Mouse (Mus musculus): ENCODE measurements around the gene Homer1.

Gene Homer1

DNA sequence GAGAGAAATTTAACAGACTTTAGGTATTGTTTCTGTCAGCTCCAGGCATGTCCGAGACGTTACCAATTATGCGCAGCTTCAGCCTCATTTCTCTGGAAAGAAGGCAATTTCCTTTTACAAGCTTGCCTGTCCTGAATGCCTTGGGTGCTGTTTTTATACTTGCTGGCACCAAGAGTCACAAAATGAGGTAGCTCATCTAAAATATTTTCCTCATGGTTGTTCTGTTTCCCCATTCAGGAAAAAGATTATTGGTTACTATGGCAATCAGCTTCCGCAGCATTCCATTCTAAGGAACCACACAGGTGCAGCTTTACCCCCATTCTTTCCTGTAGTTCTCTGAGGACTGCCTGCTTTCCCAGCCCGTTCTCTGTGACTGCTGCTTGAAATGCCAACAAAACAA lies at the start of gene Homer1:
Gene Homer1 (plus strand): TSS at position 320 of the 400 bp plus-strand sequence.
- DNase-seq: no peak

DNA sequence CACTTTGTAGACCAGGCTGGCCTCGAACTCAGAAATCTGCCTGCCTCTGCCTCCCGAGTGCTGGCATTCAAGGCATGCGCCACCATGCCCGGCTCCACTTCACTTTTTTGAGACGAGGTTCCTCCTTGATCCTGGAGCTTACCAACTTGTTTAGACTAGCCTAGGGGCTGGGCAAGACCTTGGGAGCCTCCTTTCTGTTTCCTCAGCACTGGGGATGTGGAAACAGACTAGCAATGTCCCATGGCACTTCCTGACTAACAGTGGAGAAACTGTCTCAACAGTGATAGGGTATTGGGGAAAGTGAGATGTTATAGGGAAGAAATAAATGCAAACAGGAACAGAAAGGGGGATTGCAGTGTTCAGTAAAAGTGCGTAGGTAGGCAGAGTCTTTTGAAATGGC lies 47.7 kb upstream of the Homer1 start:
- DNase-seq: no peak

DNA sequence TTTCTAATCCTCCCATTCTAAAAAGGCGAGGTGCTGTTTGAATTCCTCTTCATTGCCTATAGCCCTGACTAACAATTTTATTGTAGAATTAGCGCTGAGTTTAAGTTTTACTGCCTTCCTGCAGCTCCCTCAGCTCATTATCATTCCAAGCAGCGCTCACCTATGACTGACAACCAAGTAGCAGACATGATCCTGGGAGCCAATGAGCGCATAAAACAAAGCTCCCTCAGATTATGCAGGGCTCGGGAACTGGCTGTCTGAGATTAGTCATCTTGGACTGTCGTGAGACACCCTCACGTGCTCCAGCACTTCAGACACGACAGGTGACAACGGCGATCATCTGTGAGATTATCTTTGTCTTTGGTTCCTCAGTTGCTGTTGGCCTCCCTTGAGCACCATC lies 47.3 kb upstream of the Homer1 start:
- DNase-seq: no peak

DNA sequence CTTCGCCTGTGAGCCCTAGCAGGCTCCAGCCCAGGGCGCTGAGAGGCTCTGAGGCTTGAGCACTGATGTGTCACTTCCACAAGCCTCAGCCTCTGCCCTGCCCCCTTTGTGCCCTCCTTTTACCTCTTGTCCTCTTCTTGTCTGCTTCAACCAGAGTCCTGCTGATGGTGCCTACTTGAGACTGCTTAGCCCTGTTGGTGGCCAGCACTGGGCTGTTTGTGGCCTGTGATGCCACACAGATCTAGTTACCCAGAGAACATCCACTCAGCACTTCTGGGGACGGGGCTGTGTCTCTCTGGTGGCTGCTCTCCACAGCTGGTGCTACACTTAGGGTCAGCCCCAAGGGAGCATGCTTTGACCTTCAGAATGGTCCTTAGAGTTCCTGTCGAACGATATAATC lies 46.5 kb upstream of the Homer1 start:
- DNase-seq: no peak

DNA sequence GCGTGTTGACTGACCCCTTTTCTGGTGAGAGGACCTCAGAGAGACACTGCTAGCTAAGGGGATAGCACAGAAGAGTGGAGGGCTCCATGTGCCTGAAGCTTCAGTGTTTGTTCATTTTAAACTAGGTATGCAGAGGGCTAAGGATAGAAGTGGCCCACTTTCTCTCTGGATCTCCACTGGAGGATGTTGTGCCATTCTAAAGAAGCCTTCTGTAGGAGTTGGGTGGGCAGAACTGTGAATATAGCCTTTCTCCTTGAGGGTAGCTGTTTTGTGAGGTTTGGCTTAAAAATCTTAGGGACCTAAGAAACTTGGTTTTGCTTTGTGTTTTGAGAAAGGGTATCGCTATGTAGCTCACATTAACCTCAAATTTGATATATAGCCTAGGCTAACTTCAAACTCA lies 32.3 kb upstream of the Homer1 start:
- no peak for DNase-seq

DNA sequence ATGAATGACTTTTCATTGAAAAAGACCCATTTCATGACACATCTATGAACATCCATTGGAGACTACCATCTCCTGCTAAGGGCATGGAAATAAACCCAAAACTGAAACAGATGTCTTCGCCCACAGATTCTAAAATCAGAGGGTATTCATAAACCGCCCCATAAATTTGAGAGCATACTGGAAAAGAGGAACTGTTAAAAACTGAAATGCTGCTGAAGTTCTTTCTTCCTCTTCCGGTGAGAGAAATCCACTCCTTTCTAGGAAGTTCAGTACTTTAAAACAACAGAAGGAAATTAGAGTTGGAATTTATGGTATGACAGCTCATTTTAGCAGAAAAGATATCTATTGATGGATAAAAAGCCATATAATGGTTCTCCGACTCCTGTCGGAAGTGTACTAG lies 1.1 kb downstream of the Homer1 start:
- no peak for DNase-seq

DNA sequence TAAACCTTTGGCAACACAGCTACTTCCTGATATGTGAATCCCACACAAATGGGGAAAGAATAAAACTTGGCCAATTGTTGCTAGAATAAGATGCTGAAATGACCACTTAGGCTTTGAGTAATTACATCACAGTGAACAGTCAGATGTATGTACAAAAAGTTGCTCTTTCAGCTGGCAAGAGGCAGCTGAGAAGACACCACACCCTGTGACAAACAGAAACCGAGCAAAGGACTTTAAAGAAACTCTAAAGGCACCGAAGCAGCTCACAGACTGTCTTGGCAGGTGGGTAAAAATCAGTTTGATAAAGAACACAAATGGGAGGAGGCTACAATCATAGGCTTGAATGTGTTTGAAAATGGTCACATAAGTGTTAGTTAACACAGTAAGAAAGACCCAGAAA lies 1.6 kb downstream of the Homer1 start:
- DNase-seq: no peak

DNA sequence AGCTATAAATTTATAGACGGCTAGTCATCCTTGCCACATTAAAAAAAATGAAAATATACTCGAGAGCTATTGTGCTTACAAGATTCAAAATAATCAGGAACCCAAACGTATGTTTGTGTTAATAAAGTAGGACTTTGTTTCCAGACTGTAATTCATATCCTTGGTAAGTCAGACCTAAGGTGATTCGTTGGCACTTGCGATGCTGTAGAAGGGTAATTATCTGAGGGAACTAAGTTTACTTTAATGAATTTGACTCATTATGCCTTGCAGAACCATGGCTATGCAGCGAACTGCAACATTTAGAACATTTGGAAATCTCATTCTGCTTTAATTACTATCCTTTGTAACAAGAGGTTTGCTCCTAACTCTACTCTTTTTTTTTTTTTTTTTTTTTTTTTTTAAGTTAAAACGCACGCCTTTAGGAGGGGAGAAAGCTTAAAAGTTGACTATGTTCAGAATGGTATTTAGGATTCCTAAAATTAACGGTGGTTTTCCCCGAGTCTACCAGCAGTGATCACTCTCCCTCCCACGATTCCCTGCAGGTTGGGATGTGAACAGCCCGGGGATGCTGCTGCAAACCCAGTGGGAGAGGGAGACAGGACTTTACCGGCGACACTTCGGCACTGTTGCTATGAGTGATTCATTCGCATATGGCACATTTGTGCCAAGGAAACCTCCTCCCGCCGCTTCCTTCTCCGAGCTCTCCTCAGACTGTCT lies 3.6 kb downstream of the Homer1 start:
- no peak for DNase-seq

DNA sequence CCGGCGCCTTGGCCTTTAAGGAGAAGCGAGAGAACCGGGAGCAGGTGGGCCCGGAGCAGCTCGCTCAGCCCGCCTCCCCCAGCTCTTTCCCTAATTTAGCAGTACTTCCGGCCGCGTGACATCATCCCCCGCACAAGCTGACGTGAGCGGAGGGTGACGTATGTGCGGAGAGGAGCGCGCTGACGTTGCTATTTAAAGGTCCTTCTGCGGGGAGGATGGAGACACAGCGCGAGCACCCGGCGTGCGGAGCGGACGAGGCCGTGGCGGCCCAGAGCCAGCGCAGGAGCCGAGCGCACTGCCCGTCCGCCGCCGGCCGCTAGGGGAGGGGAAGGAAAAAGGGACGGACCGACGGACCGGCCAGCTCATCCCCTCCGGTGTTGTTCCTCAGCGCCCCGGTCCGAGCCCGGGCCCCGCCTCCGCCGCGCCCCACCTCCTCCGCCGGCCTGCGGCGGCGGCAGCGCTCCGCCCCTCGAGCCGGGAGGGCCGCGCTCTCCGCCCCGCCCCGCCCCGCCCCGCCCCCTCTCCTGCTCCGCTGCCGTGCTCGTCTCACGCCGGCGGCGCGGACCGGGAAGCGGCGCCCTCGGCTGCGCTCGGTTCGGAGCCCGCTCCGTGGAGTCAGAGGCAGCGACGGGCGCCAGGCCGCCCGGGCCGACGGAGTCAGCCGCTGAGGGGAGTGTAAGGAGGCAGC lies 4.3 kb downstream of the Homer1 start:
- DNase-seq: peak; percentile 96 to 97

DNA sequence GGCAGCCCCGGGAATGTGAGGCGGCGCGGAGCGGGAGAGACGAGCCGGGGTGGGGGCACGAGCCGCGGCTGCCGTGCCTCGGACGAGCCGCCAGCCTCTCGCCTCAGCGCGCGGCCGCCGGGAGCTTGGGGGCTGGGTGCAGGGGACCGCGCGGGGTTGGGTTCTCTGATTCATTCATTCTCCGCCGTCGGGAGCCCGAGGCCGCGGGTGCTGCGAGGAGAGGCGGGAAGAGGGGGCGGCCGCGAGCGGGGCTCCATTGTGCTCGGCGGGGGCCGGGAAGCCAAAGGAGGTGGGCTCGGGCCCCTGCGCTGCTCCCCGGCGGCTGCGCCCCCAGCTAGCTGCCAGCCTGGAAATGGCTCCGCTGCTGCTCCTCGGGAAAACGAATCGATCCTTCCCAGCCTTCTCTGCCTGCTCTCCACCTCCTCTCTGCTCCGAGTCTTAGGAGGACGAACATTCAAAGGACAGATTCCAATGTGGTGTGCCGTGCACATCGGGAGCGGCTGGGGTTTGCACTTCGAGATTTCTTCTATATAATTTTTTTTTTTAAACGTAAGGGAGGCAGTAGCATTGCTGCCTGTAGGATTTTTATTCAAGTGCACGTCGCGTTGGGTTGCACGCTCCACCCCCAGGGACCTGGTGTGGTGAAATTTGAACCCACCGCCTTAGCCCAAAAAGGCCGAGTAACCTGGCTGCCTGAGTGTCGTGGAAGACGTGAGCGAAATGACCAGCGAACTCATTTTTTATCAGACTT lies 5.0 kb downstream of the Homer1 start:
- no peak for DNase-seq

DNA sequence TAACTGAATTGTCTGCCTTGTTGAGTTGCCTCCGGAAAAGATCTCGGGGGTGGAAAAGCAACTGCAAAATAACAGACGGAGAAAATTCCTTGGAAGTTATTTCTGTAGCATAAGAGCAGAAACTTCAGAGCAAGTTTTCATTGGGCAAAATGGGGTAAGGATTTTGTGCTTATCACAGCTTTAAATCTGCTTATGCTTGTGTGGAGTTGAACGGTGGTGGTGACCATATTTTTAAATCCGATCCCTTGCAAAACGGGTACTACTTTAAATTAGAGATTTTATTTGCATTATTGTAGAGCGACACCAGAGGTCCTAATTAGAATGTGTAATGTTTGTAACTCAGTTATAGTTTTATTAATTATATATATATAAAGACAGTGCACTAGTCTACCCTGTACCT lies 5.7 kb downstream of the Homer1 start:
- no peak for DNase-seq

DNA sequence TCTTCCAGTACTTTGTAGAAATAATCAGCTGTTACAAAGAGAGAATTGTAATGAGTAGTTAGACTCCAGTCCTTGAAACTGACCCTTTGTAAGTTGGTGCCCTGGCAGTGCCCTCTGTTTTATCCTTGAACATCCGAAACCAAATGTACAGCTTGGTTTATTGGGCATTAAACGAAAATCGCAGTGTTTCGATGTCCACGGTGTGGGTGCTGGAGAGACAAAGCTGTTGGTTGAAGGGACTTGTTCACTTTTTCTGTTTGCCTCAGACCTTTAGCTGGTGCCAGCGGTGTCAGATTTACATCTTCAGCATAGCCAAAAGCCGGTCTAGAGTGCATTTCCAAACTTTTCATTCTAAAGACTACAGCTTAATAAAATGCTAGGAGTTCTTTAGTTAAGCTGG lies 6.2 kb downstream of the Homer1 start:
- DNase-seq: peak in 1 of 2 experiments; percentile 22

DNA sequence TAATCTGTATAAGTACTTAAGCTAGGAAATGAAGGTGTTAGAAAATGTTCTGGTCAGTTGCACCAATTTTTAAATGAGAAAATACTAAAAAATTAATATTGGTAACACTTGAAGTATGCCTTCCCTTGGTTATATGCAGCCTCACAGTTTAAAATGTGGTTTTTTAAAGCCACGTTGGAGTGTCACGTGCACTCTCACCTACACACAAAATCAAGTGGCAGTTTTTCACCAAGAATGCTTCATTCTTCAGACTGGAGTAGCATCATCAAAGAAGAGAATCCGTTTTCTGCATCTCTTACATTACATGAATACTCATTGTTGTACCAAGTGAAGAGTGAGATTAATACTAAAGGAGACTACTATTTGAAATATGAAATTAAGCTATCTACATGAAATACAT lies 7.1 kb downstream of the Homer1 start:
- DNase-seq: no peak

DNA sequence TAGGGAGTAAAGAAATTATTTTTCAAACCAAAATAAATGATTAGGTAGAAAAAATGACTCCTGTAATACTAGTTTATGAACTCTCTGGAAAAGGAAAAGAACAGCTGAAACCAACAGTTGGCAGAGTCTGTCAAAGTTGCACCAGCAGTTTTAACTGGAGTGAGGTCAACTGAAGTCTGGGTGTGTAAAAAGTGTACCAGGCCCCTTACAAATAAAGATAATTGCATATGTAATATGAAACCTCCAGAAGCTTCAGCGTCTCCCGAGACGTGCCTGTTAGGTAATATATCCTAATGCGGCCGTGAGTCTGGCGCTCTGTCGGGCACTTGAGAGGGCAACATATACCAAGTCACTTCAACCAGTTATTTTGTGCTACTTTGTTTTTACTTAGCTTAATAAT lies 8.3 kb downstream of the Homer1 start:
- no peak for DNase-seq

DNA sequence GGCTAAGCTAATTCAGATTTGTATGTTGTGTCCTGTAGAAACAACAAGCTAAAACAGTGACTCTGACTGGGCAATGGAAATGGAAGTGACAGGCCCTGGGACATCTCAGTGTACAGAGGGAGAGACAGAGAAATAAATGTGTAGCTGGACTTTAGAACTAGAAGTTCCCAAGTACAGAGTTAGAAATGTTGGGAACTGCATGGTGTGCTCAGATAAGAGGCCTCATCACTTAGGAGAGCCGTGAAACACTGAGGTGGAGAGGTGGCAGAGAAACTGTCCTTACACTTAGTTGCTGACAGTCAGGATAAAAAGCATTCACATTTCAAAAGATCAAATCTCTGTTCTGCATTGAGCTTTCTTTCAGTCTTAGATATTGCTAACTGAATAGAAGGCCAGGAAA lies 9.9 kb downstream of the Homer1 start:
- DNase-seq: no peak

DNA sequence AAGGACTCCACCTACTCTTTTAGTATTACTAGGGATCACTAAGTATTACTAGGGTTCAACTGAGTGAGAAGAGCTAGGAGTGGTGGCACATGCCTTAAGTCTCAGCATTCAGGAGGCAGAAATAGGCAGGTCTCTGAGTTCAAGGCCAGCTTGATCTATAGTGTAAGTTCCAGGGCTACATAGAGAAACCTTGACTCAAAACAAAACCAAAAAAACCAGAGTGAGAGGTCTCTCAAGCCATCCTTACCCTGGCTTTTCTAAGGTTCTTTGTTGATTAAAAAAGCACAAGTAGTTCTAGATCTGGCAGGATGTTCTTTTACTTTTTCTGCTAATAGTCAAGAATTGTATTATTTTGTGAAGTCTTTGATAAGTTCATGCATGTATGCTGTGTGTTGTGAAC lies 13.1 kb downstream of the Homer1 start:
- no peak for DNase-seq

DNA sequence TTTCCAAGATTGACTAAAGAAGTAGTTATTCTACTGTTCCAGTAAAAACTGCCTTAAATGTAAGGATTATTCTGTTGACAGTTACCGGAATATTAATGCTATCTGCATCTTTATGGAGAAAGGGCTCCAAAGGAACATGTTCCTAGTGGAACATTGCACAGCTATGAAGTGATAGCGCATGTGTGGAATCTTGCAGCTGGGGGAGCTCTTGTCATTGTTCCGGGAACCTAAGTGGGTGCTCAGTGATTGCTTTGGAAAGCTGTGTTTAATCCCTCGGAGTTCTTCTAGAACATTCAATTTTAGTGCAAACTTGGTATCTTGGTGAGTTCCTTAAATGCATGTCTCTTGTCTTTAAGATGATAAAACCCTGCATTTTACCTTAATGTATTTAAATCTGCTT lies 14.9 kb downstream of the Homer1 start:
- no peak for DNase-seq

DNA sequence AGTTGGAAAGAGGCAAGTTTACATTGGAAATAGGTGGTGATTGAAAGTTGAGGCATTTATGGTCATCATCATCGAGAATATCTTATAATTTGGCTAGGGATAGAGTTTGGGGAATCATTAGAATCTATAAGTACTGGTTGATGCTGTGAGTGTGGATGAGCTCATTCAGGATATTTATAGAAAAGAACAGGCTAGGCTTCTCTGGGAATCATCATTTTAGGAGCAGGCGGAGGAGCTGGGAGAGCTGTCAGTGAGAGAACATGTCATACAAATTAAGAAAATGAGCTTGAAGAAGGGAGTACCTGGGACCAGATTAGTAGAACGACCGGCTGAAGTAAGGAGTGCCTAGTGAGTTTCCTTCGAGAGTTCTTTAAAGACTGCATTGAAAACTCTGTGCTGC lies 20.7 kb downstream of the Homer1 start:
- DNase-seq: no peak

DNA sequence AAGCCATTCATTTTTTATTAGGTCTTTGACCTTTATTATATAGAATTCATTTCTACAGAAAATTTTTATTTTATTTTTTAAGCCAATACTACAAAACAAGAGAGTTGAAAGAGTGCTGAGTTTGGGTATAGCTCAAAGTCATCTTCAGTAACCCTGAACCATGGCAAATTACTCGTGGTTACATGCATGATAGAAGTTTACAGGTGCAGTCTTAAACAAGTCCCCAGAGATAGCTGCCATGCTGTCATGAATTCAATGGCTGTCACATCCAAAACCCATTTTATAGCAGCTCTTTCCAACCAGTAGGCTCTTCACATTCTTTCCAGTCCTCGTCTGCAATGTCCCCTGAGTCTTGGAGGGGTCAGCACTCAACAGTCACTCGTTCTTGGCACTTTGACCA lies 26.9 kb downstream of the Homer1 start:
- no peak for DNase-seq

DNA sequence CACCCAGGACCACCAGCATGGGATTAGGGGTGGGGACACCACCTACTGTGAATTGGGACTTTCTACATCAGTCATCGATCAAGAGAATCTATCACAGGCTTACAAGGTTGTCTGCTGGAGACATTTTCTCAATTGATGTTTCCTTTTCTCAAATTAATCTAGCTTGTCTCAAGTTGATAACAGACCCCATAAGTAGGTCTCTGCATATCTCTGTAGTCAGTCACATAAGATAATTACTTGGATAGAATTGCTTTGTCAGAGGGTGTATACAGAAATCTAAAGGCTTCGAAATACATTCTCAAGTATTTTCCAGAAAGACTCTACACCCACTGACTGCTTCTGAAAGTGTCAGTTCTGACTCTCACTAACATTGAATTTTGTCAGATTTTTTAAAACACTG lies 32.3 kb downstream of the Homer1 start:
- no peak for DNase-seq

DNA sequence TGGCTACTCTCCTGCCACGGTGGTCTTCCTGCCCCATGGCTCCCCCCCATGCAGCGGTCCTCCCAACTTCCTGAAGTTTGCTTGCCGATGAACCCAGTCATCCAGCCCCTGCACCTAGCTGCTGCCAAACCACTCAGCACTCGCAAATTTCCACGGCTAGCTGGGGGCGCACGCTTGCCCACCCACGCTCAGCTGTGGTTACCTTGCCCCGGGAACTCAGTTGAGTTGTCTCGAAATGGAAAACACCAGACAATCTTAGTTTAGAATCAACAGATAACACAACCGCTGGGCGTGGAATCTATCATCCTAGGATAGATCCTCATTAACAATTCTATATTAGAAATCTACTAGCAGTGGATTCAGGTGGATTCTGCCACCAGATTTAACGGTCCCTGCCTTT lies 33.1 kb downstream of the Homer1 start:
- no peak for DNase-seq

DNA sequence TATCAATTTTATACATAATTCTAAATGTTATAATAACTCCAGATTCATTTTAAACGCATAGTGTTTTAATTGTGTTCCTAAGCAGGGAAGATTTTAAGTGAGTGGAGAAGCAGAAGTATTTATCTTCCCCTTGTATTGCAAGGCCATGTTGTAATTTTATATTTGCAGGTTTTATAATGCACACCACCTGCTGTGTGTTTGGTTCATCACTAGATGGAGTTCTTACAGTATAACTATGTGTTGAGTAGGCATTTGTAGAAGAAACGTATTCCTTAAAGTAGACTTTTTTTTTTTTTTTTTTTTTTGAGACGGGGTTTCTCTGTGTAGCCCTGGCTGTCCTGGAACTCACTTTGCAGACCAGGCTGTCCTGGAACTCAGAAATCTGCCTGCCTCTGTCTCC lies 35.9 kb downstream of the Homer1 start:
- no peak for DNase-seq

DNA sequence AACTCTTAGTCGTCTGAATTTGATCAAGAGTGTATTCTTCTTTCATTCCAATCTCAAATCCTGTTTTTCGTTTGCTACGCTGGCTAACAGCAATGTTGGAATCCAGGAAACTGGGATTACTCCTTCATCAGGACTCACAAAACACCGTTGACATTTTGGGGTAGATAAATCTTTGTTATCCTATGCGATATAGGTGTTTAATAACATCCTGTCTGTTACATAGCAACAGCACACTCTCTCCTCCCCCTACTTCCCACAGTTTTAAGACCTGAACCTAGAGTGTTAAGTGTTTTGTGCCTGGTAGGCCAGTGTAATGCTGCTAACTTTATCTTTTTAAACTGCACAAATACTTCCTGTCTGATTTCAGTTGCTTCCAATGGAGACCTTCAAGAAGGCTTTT lies 39.0 kb downstream of the Homer1 start:
- DNase-seq: no peak
